Comparison of ENCODE assay signal across 14 mouse cellular contexts in the genomic region with DNA sequence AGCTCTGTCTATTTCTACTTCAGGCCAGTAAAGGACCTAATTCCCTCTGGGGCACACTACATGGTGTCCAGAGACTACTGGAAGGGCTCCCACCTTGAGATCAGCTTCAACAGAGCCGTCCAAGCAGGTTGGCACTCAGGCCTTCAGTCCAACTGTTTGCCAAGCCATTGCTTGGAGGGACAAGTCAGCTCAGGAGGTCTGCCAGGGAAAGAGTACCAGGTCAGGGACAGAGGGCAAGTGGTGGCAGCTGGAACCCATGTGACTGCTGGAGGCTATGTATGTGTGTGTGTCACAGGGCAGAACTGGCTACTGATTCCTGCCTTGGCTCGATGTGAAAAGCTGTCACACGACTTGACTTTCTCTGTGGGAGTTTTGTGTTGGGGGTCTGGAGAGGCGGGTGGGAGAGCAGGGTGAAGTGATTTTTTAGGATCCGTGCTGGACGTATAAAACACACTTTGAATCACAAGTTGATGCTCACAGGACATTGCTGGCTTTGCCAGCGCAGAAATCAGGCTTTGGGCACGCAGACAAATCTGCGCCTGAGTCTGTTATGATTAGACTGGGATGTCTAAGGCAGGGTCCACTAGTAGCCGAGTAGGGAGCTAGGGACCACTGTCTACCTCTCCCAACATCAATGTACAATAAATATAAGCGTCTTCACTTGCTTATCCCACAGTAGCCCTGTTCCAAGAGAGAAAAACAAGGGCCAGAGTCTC.
DNase-seq lines count a peak whose midpoint lies in the region; ATAC-seq lines count a peak whose summit lies in the region.
"Had no signal": no experiment of that assay in that cellular context is flagged by ENCODE, and none has a peak within 500 bp of the region (broad histone marks: within the 10 kb centered on the region; RNA-seq: fewer than 3 reads in every experiment).

No protein-coding gene starts in this region.

- H3K9ac ChIP-seq in heart, embryonic 11.5 days (ENCODE audit: low read depth, low read length), result no peak overlapping the region
- H3K9ac ChIP-seq: embryonic facial prominence, embryonic 12.5 days; midbrain, embryonic 13.5 days; neural tube, embryonic 12.5 days had no signal

- no peaks in the 10 kb centered on the region for H3K36me3 ChIP-seq in heart, embryonic 11.5 days (ENCODE audit: control insufficient read depth, insufficient read depth, low read length)
- H3K36me3 ChIP-seq: embryonic facial prominence, embryonic 12.5 days; midbrain, embryonic 13.5 days; neural tube, embryonic 12.5 days had no signal

- no peak for ATAC-seq in heart, embryonic 11.5 days (replicated peaks; ENCODE audit: insufficient number of reproducible peaks, low FRiP score, low TSS enrichment)
- no peak for ATAC-seq in megakaryocyte-erythroid progenitor cell, adult 5-6 weeks (replicated peaks; ENCODE audit: low FRiP score, low TSS enrichment, poor library complexity, severe bottlenecking)
- ATAC-seq: midbrain, embryonic 13.5 days; Patski had no signal

- no peak overlapping the region for H3K27ac ChIP-seq in heart, embryonic 11.5 days (ENCODE audit: low read depth, low read length)
- H3K27ac ChIP-seq: embryonic facial prominence, embryonic 12.5 days; midbrain, embryonic 13.5 days; neural tube, embryonic 12.5 days had no signal

- H3K27me3 ChIP-seq in heart, embryonic 11.5 days (ENCODE audit: control insufficient read depth, insufficient read depth, low read length), result no peaks in the 10 kb centered on the region
- H3K27me3 ChIP-seq: midbrain, embryonic 13.5 days; neural tube, embryonic 12.5 days had no signal

- peaks cover 5% of the 10 kb centered on the region for H3K4me1 ChIP-seq in heart, embryonic 11.5 days (ENCODE audit: control insufficient read depth, insufficient read depth, low read length)
- H3K4me1 ChIP-seq: embryonic facial prominence, embryonic 12.5 days; midbrain, embryonic 13.5 days; neural tube, embryonic 12.5 days had no signal

- H3K9me3 ChIP-seq in heart, embryonic 11.5 days (replicated peaks; ENCODE audit: control insufficient read depth, low read length), result no peaks in the 10 kb centered on the region
- H3K9me3 ChIP-seq: embryonic facial prominence, embryonic 12.5 days; midbrain, embryonic 13.5 days; neural tube, embryonic 12.5 days had no signal

- peak; percentile 42 to 76 for DNase-seq in adrenal gland, adult (ENCODE audit: inconsistent age in 2 of 2, low spot score in 1 of 2)
- no peak for DNase-seq in adrenal gland, postnatal 4 days (ENCODE audit: low spot score in 2 of 2)
- peak; percentile 64 to 70 for DNase-seq in heart, adult 9 months (ENCODE audit: low spot score in 2 of 2)
- DNase-seq in adrenal gland, postnatal 10 days, result peak; percentile 56
- DNase-seq in gastrocnemius, postnatal 25 days, result peak; percentile 85
- no peak for DNase-seq in yolk sac, embryonic 10.5 days (ENCODE audit: low spot score)
- DNase-seq: lung, postnatal 36 days; thymus, postnatal 4 days had no signal

- no peak overlapping the region for H3K4me3 ChIP-seq in heart, embryonic 11.5 days (ENCODE audit: low read depth, low read length)
- H3K4me3 ChIP-seq: embryonic facial prominence, embryonic 12.5 days; midbrain, embryonic 13.5 days; neural tube, embryonic 12.5 days had no signal

- H3K4me2 ChIP-seq in heart, embryonic 11.5 days, result no peak overlapping the region
- H3K4me2 ChIP-seq: embryonic facial prominence, embryonic 12.5 days; midbrain, embryonic 13.5 days; neural tube, embryonic 12.5 days had no signal

- 80% methylated on average over 11 of the region's 11 CpGs for WGBS in heart, embryonic 11.5 days (ENCODE audit: insufficient replicate concordance)

Comparison
In these comparisons a context has a peak if more than half of its experiments do, and no peak if none do; other contexts are left out.
1. DNase-seq: peak in adrenal gland, adult (2 of 2), heart, adult 9 months (2 of 2), adrenal gland, postnatal 10 days (single experiment) and gastrocnemius, postnatal 25 days (single experiment); none in adrenal gland, postnatal 4 days (0 of 2) and yolk sac, embryonic 10.5 days (single experiment).